Mouse (Mus musculus): ENCODE measurements around the gene Lima1. TPM values are rescaled to one million over a fixed set of nuclear protein-coding genes. Genes with fewer than 3 reads are reported as not detected.

Lima1 gene
- polyA plus RNA-seq, 1 experiment from 2014 or later = 69.4 TPM

- H3K27ac ChIP-seq (ENCODE audit: low read length) = peak overlapping the region; percentile 98
- 27% methylated on average over 8 of the region's 8 CpGs for WGBS
- peaks cover 14% of the 10 kb centered on the region; the same call in 1 of the 2 replicates for H3K36me3 ChIP-seq (ENCODE audit: control insufficient read depth, insufficient read depth, low read length)
- peak overlapping the region; percentile 68 for H3K4me2 ChIP-seq (replicated peaks; ENCODE audit: low read depth, low read length)
- 0 out of 2 replicates have a peak, but pooled peaks cover 4% of the 10 kb centered on the region for H3K4me1 ChIP-seq (ENCODE audit: control insufficient read depth, insufficient read depth, low read length)
- peak; percentile 39; the same call in 1 of the 2 replicates for ATAC-seq (ENCODE audit: insufficient number of reproducible peaks, insufficient read depth, low FRiP score, low read depth)
- H3K9ac ChIP-seq (replicated peaks; ENCODE audit: low read depth, low read length) = peak overlapping the region; percentile 60; the same call in 1 of the 2 replicates
- no peaks in the 10 kb centered on the region for H3K9me3 ChIP-seq (ENCODE audit: control insufficient read depth, low read depth, low read length)
- no peaks in the 10 kb centered on the region for H3K27me3 ChIP-seq (ENCODE audit: control insufficient read depth, insufficient read depth, low read length)
- H3K4me3 ChIP-seq (ENCODE audit: low read depth, low read length) = peak overlapping the region; percentile 48
Measured at GRCm38 (mm10) chr15:99817343-99818235, 57.7 kb downstream of the Lima1 start.

GRCm38 (mm10) chr15:99815999-99816398 is 59.3 kb downstream of the Lima1 start:
- Histone ChIP-seq H3K36me3 (ENCODE audit: control insufficient read depth, insufficient read depth, low read length) (peaks cover 14% of the 10 kb centered on the region; the same call in 1 of the 2 replicates), H3K9me3 (ENCODE audit: control insufficient read depth, low read depth, low read length) (no peaks in the 10 kb centered on the region), H3K4me2 (replicated peaks; ENCODE audit: low read depth, low read length) (no peak overlapping the region)

GRCm38 (mm10) chr15:99814554-99815260 is 60.5 kb downstream of the Lima1 start:
- Histone ChIP-seq H3K9ac (replicated peaks; ENCODE audit: low read depth, low read length) (no peak overlapping the region), H3K27ac (ENCODE audit: low read length) (no peak overlapping the region), H3K4me1 (ENCODE audit: control insufficient read depth, insufficient read depth, low read length) (0 out of 2 replicates have a peak, but pooled peaks cover 2% of the 10 kb centered on the region), H3K4me3 (ENCODE audit: low read depth, low read length) (no peak overlapping the region), H3K27me3 (ENCODE audit: control insufficient read depth, insufficient read depth, low read length) (no peaks in the 10 kb centered on the region), H3K9me3 (ENCODE audit: control insufficient read depth, low read depth, low read length) (no peaks in the 10 kb centered on the region), H3K4me2 (replicated peaks; ENCODE audit: low read depth, low read length) (no peak overlapping the region), H3K36me3 (ENCODE audit: control insufficient read depth, insufficient read depth, low read length) (peaks cover 14% of the 10 kb centered on the region; the same call in 1 of the 2 replicates)
- ATAC-seq (ENCODE audit: insufficient number of reproducible peaks, insufficient read depth, low FRiP score, low read depth) = no peak
- WGBS = 90% methylated on average over 24 of the region's 24 CpGs

More at GRCm38 (mm10) chr15:99815999-99816398, 59.3 kb downstream of the Lima1 start:
- Histone ChIP-seq H3K27me3 (ENCODE audit: control insufficient read depth, insufficient read depth, low read length) (no peaks in the 10 kb centered on the region), H3K9ac (replicated peaks; ENCODE audit: low read depth, low read length) (no peak overlapping the region), H3K4me1 (ENCODE audit: control insufficient read depth, insufficient read depth, low read length) (0 out of 2 replicates have a peak, but pooled peaks cover 2% of the 10 kb centered on the region), H3K27ac (ENCODE audit: low read length) (no peak overlapping the region), H3K4me3 (ENCODE audit: low read depth, low read length) (no peak overlapping the region)
- 95% methylated on average over 4 of the region's 4 CpGs for WGBS
- no peak for ATAC-seq (ENCODE audit: insufficient number of reproducible peaks, insufficient read depth, low FRiP score, low read depth)

GRCm38 (mm10) chr15:99813639-99814038 is 61.6 kb downstream of the Lima1 start:
- Histone ChIP-seq H3K27ac (ENCODE audit: low read length) (no peak overlapping the region), H3K36me3 (ENCODE audit: control insufficient read depth, insufficient read depth, low read length) (peaks cover 17% of the 10 kb centered on the region; the same call in 1 of the 2 replicates), H3K27me3 (ENCODE audit: control insufficient read depth, insufficient read depth, low read length) (no peaks in the 10 kb centered on the region), H3K4me3 (ENCODE audit: low read depth, low read length) (no peak overlapping the region), H3K9me3 (ENCODE audit: control insufficient read depth, low read depth, low read length) (no peaks in the 10 kb centered on the region), H3K4me1 (ENCODE audit: control insufficient read depth, insufficient read depth, low read length) (0 out of 2 replicates have a peak, but pooled peaks cover 2% of the 10 kb centered on the region), H3K9ac (replicated peaks; ENCODE audit: low read depth, low read length) (no peak overlapping the region), H3K4me2 (replicated peaks; ENCODE audit: low read depth, low read length) (no peak overlapping the region)
- ATAC-seq (ENCODE audit: insufficient number of reproducible peaks, insufficient read depth, low FRiP score, low read depth) = no peak
- 93% methylated on average over 6 of the region's 6 CpGs for WGBS

- Histone ChIP-seq H3K4me3 (ENCODE audit: low read depth, low read length) (no peak overlapping the region), H3K27me3 (ENCODE audit: control insufficient read depth, insufficient read depth, low read length) (no peaks in the 10 kb centered on the region), H3K9ac (replicated peaks; ENCODE audit: low read depth, low read length) (no peak overlapping the region), H3K36me3 (ENCODE audit: control insufficient read depth, insufficient read depth, low read length) (peaks cover 26% of the 10 kb centered on the region; the same call in 1 of the 2 replicates), H3K9me3 (ENCODE audit: control insufficient read depth, low read depth, low read length) (no peaks in the 10 kb centered on the region), H3K27ac (ENCODE audit: low read length) (peak overlapping the region; percentile 45), H3K4me2 (replicated peaks; ENCODE audit: low read depth, low read length) (no peak overlapping the region), H3K4me1 (ENCODE audit: control insufficient read depth, insufficient read depth, low read length) (0 out of 2 replicates have a peak, but pooled peaks cover 2% of the 10 kb centered on the region)
- no peak for ATAC-seq (ENCODE audit: insufficient number of reproducible peaks, insufficient read depth, low FRiP score, low read depth)
- WGBS = 48% methylated on average over 7 of the region's 7 CpGs
Measured at GRCm38 (mm10) chr15:99812097-99812496, 63.2 kb downstream of the Lima1 start.

GRCm38 (mm10) chr15:99807776-99808735 is 67.2 kb downstream of the Lima1 start:
- Histone ChIP-seq H3K9ac (replicated peaks; ENCODE audit: low read depth, low read length) (no peak overlapping the region), H3K36me3 (ENCODE audit: control insufficient read depth, insufficient read depth, low read length) (peaks cover 37% of the 10 kb centered on the region), H3K4me2 (replicated peaks; ENCODE audit: low read depth, low read length) (no peak overlapping the region), H3K4me3 (ENCODE audit: low read depth, low read length) (no peak overlapping the region), H3K9me3 (ENCODE audit: control insufficient read depth, low read depth, low read length) (no peaks in the 10 kb centered on the region), H3K27ac (ENCODE audit: low read length) (peak overlapping the region; percentile 11; the same call in 1 of the 2 replicates), H3K4me1 (ENCODE audit: control insufficient read depth, insufficient read depth, low read length) (0 out of 2 replicates have a peak, but pooled peaks cover 2% of the 10 kb centered on the region), H3K27me3 (ENCODE audit: control insufficient read depth, insufficient read depth, low read length) (no peaks in the 10 kb centered on the region)
- 71% methylated on average over 21 of the region's 21 CpGs for WGBS
- no peak for ATAC-seq (ENCODE audit: insufficient number of reproducible peaks, insufficient read depth, low FRiP score, low read depth)

GRCm38 (mm10) chr15:99806171-99806570 is 69.1 kb downstream of the Lima1 start:
- no peak overlapping the region for H3K9ac ChIP-seq (replicated peaks; ENCODE audit: low read depth, low read length)
- 47% methylated on average over 7 of the region's 7 CpGs for WGBS
- no peaks in the 10 kb centered on the region for H3K4me1 ChIP-seq (ENCODE audit: control insufficient read depth, insufficient read depth, low read length)

More at GRCm38 (mm10) chr15:99806171-99806570, 69.1 kb downstream of the Lima1 start:
- no peaks in the 10 kb centered on the region for H3K9me3 ChIP-seq (ENCODE audit: control insufficient read depth, low read depth, low read length)
- no peak overlapping the region for H3K27ac ChIP-seq (ENCODE audit: low read length)
- no peak overlapping the region for H3K4me2 ChIP-seq (replicated peaks; ENCODE audit: low read depth, low read length)
- H3K27me3 ChIP-seq (ENCODE audit: control insufficient read depth, insufficient read depth, low read length) = no peaks in the 10 kb centered on the region
- H3K4me3 ChIP-seq (ENCODE audit: low read depth, low read length) = no peak overlapping the region
- H3K36me3 ChIP-seq (ENCODE audit: control insufficient read depth, insufficient read depth, low read length) = peaks cover 48% of the 10 kb centered on the region
- no peak for ATAC-seq (ENCODE audit: insufficient number of reproducible peaks, insufficient read depth, low FRiP score, low read depth)

All from stomach, embryonic 14.5 days (tissue).